Mouse (Mus musculus) midbrain, embryonic 11.5 days (tissue): ENCODE data around the gene Tubb2a. TPM values are rescaled to one million over a fixed set of nuclear protein-coding genes. Genes with fewer than 3 reads are reported as not detected.

Experiments used
- ATAC-seq: fragments of 200-750 bp; cut with Nextera tagmentation; 2 replicates; pipeline ENCODE4 v1.8.0; 2017; ENCODE audit warnings: moderate TSS enrichment, moderate library complexity; ENCODE audit not compliant: low FRiP score
- DNase-seq: peaks from one replicate; pipeline ENCODE4 v3.0.0; 2015; ENCODE audit warnings: low spot score; ENCODE audit errors: missing footprints
- H3K27ac ChIP-seq: fragments of 300-500 bp; sonication (generic); 2 replicates; pipeline ENCODE4 v1.5.1; 2014; ENCODE audit warnings: low read depth, low read length
- H3K27me3 ChIP-seq: fragments of 300-500 bp; sonication (generic); 2 replicates; pipeline ENCODE4 v1.6.1; 2014; ENCODE audit warnings: mild to moderate bottlenecking, low read length, moderate library complexity, mixed read lengths; ENCODE audit not compliant: control insufficient read depth, insufficient read depth
- H3K36me3 ChIP-seq: fragments of 300-500 bp; sonication (generic); 2 replicates; pipeline ENCODE4 v1.6.1; 2014; ENCODE audit warnings: mild to moderate bottlenecking, low read length, moderate library complexity, mixed read lengths; ENCODE audit not compliant: control insufficient read depth, insufficient read depth
- H3K4me1 ChIP-seq: fragments of 300-500 bp; sonication (generic); 2 replicates; pipeline ENCODE4 v1.6.1; 2014; ENCODE audit warnings: low read length; ENCODE audit not compliant: control insufficient read depth, insufficient read depth
- H3K4me2 ChIP-seq: fragments of 300-500 bp; sonication (generic); 2 replicates; pipeline ENCODE4 v1.6.1; 2014; ENCODE audit warnings: mild to moderate bottlenecking, moderate library complexity
- H3K4me3 ChIP-seq: fragments of 300-500 bp; sonication (generic); 2 replicates; pipeline ENCODE4 v1.5.1; 2014; ENCODE audit warnings: low read depth, low read length
- H3K9ac ChIP-seq: fragments of 300-500 bp; sonication (generic); 2 replicates; pipeline ENCODE4 v1.6.1; 2014; ENCODE audit warnings: low read length
- H3K9me3 ChIP-seq: fragments of 300-500 bp; sonication (generic); 2 replicates; pipeline ENCODE4 v1.6.1; 2016; ENCODE audit warnings: low read length; ENCODE audit not compliant: control insufficient read depth
- WGBS: fragments of 180-500 bp; shearing (Covaris S2); extraction: QIAGEN DNeasy Blood & Tissue Kit; methylation state at CpG from one replicate; pipeline ENCODE4 v1.1.7; 2014; 5-methylcytosine and 5-hydroxymethylcytosine counted together
- polyA plus RNA-seq: library from polyadenylated mRNA; unstranded; fragments of >200 nt; fragmentation: Nextera tagmentation; extraction: Ambion mirVana; gene quantifications from 2 replicates; pipeline ENCODE4 v1.2.1, GENCODE M21; 2014

The Tubb2a gene
- polyA plus RNA-seq, 1 experiment from 2014 or later = 417 TPM

GRCm38 (mm10) chr13:34111878-34112277 lies 34.1 kb upstream of the Tubb2a start:
- WGBS = 88% methylated on average over 3 of the region's 3 CpGs
- Histone ChIP-seq H3K27me3 (no peaks in the 10 kb centered on the region), H3K36me3 (no peaks in the 10 kb centered on the region), H3K4me1 (peaks cover 7% of the 10 kb centered on the region), H3K9ac (no peak overlapping the region), H3K27ac (no peak overlapping the region), H3K9me3 (no peaks in the 10 kb centered on the region), H3K4me3 (no peak overlapping the region), H3K4me2 (no peak overlapping the region)
- no peak for ATAC-seq
- no peak for DNase-seq

DNA sequence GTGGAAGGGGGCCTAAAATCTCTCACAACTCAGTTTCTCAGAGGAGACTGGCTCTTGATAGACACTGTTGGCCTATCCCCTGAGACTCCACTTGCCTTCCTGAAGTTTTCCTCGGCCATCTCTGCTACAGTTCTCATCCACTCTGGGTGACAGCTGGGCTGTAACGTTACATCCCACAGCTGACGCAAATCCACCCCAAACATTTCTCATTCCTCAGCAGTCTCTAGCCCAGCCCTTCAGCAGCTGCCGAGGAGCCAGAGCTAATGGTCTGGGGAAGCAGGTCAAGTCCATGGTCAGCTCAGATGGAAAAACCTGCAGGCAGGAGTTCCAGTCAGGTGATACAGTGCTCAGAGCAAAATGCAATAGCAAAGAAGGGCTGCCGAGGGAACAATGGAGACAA lies 33.2 kb upstream of the Tubb2a start:
- H3K4me1 ChIP-seq = peaks cover 7% of the 10 kb centered on the region
- H3K9me3 ChIP-seq = no peaks in the 10 kb centered on the region
- DNase-seq (no peak), ATAC-seq (no peak)
- no peak overlapping the region for H3K27ac ChIP-seq
- H3K27me3 ChIP-seq = no peaks in the 10 kb centered on the region
- H3K9ac ChIP-seq = no peak overlapping the region
- no peak overlapping the region for H3K4me3 ChIP-seq
- no peaks in the 10 kb centered on the region for H3K36me3 ChIP-seq
- WGBS = 74% methylated on average over 5 of the region's 5 CpGs
- H3K4me2 ChIP-seq = no peak overlapping the region

DNA sequence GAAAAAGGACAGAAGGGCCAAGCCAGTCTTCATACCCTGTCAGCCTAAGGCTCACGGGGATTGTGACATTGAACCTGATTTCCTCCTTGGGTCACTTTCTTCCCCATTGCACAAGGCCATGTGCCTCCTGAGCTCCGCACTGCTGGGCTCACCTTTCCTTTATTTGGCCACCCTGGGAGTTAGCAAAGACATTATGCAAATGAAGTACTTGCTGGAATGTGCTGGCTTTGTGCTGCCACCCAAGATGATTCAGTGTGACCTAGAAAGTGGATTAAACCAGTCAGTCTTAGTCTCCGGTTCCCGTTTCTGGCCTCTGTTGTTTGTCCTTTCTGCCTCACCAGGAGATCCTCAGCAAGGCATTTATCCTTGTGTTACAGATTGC lies 31.9 kb upstream of the Tubb2a start:
- 16% methylated on average over 4 of the region's 4 CpGs for WGBS
- Histone ChIP-seq H3K27me3 (no peaks in the 10 kb centered on the region), H3K4me2 (no peak overlapping the region), H3K36me3 (no peaks in the 10 kb centered on the region), H3K27ac (no peak overlapping the region), H3K9me3 (no peaks in the 10 kb centered on the region), H3K4me1 (peaks cover 7% of the 10 kb centered on the region), H3K9ac (no peak overlapping the region), H3K4me3 (no peak overlapping the region)
- ATAC-seq (0 out of 2 replicates have a peak, but pooled peaks have one; percentile 35), DNase-seq (no peak)

GRCm38 (mm10) chr13:34109035-34109676 lies 31.3 kb upstream of the Tubb2a start:
- 62% methylated on average over 4 of the region's 4 CpGs for WGBS
- no peaks in the 10 kb centered on the region for H3K36me3 ChIP-seq
- H3K4me2 ChIP-seq = no peak overlapping the region
- no peak for DNase-seq
- no peak overlapping the region for H3K9ac ChIP-seq
- H3K4me3 ChIP-seq = no peak overlapping the region
- no peak for ATAC-seq
- H3K27ac ChIP-seq = no peak overlapping the region
- H3K27me3 ChIP-seq = no peaks in the 10 kb centered on the region
- no peaks in the 10 kb centered on the region for H3K9me3 ChIP-seq
- H3K4me1 ChIP-seq = peaks cover 7% of the 10 kb centered on the region

- no peak for ATAC-seq
Observed at GRCm38 (mm10) chr13:34106999-34107398, 29.2 kb upstream of the Tubb2a start.

DNA sequence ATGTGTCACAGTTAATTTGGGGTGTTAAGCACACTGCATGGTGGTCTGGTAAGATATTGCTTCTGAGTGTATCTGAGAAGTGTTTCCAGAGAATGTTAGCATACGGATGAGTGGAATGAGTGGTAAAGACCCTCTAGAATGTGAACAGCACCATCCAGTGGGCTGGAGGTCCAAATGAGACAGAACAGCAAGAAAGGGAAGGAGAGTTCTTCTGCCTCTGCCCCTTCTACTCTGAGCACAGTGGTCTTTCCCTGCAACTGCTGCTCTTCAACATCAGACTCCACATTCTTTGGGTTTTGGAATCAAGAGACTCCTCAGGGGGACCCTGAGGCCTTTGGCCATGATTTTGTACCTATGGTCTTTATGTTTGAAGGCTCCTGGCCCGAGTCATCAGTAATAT lies 28.4 kb upstream of the Tubb2a start:
- Histone ChIP-seq H3K4me1 (peaks cover 7% of the 10 kb centered on the region), H3K9ac (no peak overlapping the region), H3K9me3 (no peaks in the 10 kb centered on the region), H3K4me2 (no peak overlapping the region), H3K4me3 (no peak overlapping the region), H3K27ac (no peak overlapping the region), H3K27me3 (no peaks in the 10 kb centered on the region), H3K36me3 (no peaks in the 10 kb centered on the region)
- ATAC-seq (no peak), DNase-seq (no peak)
- 80% methylated on average over 2 of the region's 2 CpGs for WGBS

More at GRCm38 (mm10) chr13:34106999-34107398, 29.2 kb upstream of the Tubb2a start:
- Histone ChIP-seq H3K9ac (no peak overlapping the region), H3K4me2 (no peak overlapping the region), H3K4me3 (no peak overlapping the region), H3K4me1 (peaks cover 7% of the 10 kb centered on the region), H3K27me3 (no peaks in the 10 kb centered on the region), H3K27ac (no peak overlapping the region), H3K9me3 (no peaks in the 10 kb centered on the region), H3K36me3 (no peaks in the 10 kb centered on the region)
- WGBS = 95% methylated on average over 1 of the region's 1 CpGs
- no peak for DNase-seq

DNA sequence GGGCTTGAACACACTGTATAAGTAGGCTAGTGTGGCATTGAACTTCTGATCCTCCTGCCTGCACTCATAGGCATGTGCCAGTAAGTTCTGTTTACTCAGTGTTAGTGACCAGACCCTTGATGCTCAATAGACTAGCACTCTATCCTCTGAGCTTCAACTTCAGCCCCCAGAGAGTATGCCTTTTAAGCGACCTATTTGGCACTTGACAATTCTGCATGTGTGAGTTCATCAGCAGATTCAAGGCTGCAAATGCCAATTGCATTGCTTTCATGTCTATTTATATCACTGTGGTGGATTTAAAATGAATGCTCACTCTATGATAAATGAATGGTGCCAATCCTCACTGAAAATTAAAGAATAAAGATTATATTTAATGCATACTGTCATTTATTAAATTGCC lies 27.6 kb upstream of the Tubb2a start:
- 83% methylated on average over 1 of the region's 1 CpGs for WGBS
- H3K4me1 ChIP-seq = peaks cover 7% of the 10 kb centered on the region
- no peaks in the 10 kb centered on the region for H3K27me3 ChIP-seq
- H3K4me3 ChIP-seq = no peak overlapping the region
- DNase-seq = no peak
- no peaks in the 10 kb centered on the region for H3K9me3 ChIP-seq
- no peak overlapping the region for H3K27ac ChIP-seq
- no peaks in the 10 kb centered on the region for H3K36me3 ChIP-seq
- no peak overlapping the region for H3K9ac ChIP-seq
- H3K4me2 ChIP-seq = no peak overlapping the region
- ATAC-seq = no peak

DNA sequence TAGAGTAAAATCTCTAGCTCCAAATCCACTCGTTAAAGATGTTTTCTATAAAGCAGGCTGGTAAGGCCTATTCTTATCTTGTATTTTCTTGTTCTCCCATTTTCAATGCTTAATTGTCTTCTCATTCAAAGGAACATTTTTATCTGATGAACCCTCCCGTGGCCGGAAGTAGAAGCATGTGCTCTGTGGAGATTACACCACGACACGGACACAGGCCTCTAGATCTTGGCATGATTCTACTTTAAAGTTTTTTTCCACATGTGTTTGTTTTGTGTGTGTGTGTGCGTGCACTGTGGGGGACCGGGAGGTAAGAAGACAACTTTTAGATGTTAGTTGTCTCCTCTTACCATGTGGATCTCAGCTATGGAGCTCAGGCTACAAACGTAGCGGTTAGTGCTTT lies 24.1 kb upstream of the Tubb2a start:
- no peaks in the 10 kb centered on the region for H3K9me3 ChIP-seq
- no peak overlapping the region for H3K9ac ChIP-seq
- no peaks in the 10 kb centered on the region for H3K36me3 ChIP-seq
- ATAC-seq (no peak), DNase-seq (no peak)
- no peak overlapping the region for H3K27ac ChIP-seq
- H3K4me3 ChIP-seq = no peak overlapping the region
- no peak overlapping the region for H3K4me2 ChIP-seq
- no peaks in the 10 kb centered on the region for H3K27me3 ChIP-seq
- peaks cover under 1% of the 10 kb centered on the region; the same call in 1 of the 2 replicates for H3K4me1 ChIP-seq
- WGBS = 86% methylated on average over 9 of the region's 9 CpGs

DNA sequence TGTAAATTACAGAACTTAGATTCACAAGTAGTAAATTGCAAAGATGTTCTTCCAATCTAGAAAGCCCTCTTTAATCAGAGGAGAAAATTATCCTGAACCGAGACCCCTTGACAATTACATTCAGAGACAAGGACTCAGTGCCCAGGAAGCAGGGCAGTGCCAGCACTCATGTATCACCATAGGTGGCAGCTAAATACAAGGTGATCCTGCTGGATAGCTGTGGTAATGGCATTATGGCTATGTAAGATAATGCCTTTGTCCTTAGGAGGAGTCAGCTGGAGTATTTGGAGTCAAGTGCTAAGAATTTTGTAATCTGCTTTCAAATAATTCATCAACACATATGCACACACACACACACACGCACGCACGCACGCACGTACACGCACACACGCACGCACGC lies 23.4 kb upstream of the Tubb2a start:
- H3K4me2 ChIP-seq = no peak overlapping the region
- no peaks in the 10 kb centered on the region for H3K36me3 ChIP-seq
- no peak overlapping the region for H3K27ac ChIP-seq
- WGBS = 95% methylated on average over 10 of the region's 10 CpGs
- no peaks in the 10 kb centered on the region for H3K27me3 ChIP-seq
- no peak for DNase-seq
- no peaks in the 10 kb centered on the region for H3K9me3 ChIP-seq
- ATAC-seq = no peak
- no peak overlapping the region for H3K9ac ChIP-seq
- no peak overlapping the region for H3K4me3 ChIP-seq
- H3K4me1 ChIP-seq = peaks cover 7% of the 10 kb centered on the region
